Mouse (Mus musculus) lung, postnatal 25 days (tissue): ENCODE measurements around the gene Tacr2.

Experiments used
- DNase-seq: peaks from one replicate; pipeline ENCODE4 v3.0.0; 2022; ENCODE audit warnings: low spot score

Gene Tacr2

GRCm38 (mm10) chr10:62252000-62252488 lies at the start of gene Tacr2:
Gene Tacr2 (plus strand): TSS chr10:62252438.
- DNase-seq = no peak

GRCm38 (mm10) chr10:62202574-62202973 lies 49.7 kb upstream of the Tacr2 start:
- no peak for DNase-seq

GRCm38 (mm10) chr10:62208241-62208896 lies 43.9 kb upstream of the Tacr2 start:
- peak; percentile 51 for DNase-seq

- no peak for DNase-seq
These were observed 40.9 kb upstream of the Tacr2 start for GRCm38 (mm10) chr10:62211310-62211709.

DNA sequence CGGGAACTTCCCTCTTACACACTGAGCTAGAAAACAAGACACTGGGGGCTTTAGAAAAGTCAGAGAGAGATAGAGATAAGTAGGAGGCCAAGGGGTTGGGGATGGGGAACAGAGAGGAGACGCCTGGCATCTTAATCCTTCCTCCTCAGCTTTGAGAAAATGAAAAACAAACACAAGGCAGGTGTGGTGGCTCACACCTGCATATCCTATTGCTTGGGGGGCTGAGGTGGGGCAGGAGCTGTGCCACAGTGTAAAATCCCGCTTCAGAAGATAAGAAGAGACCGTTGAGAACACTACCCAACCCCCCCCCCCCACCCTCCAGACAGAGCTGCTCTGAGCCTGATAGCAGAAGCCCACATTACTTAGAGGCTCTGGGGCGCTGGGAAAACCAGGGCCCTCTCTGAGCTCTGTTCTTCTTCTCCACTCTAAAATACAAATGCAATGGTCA lies 37.0 kb upstream of the Tacr2 start:
- no peak for DNase-seq

- no peak for DNase-seq
These were observed 36.6 kb upstream of the Tacr2 start for GRCm38 (mm10) chr10:62215633-62216032.

DNA sequence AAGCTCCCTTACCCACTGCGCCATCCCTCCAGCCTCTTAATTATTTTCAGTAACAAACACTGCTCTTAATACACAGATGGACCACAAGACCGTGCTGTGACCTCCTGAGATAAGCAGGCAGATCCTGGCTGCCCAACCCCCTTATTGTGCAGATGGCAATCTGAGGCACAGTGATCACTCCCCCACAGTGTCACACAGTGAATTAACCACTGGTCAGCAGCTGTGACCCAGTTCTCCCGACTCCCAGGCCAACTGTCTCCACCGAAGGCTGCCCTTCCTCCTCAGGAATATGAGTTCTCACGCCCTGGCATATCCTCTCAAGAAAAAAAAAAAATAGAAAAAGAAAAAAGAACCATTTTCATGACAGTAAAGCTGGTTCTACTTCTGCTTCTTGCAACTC lies 35.6 kb upstream of the Tacr2 start:
- DNase-seq = no peak

GRCm38 (mm10) chr10:62217196-62217595 lies 35.0 kb upstream of the Tacr2 start:
- peak; percentile 57 for DNase-seq

- DNase-seq = no peak
These were observed 34.0 kb upstream of the Tacr2 start for GRCm38 (mm10) chr10:62218044-62218788.

- DNase-seq = peak; percentile 66
These were observed 33.5 kb upstream of the Tacr2 start for GRCm38 (mm10) chr10:62218789-62219172.

DNA sequence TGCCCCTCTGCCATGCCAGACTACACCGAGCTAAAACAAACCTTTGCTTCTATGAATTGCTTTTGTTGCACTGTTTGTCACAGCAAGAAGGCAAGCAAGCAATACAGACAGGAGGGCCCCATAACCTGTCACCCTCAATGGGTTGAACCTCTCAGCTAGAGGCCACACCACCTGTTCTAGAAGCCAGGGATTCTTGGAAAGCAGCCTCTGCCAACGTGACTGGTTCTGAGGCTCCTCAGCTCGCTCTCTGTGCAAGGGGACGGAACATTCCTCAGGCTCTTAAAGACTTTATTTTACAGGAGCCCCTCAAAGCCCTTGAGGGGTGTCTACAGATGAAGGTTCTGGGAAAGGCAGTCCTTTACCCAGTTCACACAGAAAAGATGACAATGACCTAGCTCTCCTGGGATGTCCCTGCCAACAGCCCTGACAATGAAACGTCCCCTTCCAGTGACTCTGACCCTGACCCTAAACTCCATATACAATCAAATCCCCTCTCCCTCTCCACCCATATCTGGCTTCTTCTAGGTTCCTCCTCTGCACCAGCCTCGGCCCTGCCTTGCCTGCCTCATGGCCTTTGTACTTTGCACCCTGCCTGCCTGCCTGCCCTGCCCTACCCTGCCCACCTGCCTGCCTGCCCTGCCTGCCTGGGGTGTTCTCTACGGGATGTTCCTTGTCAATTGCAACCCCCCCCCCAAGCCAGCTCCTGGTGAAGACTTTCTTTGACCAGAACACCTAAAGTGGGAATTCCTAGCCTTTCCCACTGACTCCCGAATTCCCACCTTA lies 31.3 kb upstream of the Tacr2 start:
- DNase-seq = no peak

DNA sequence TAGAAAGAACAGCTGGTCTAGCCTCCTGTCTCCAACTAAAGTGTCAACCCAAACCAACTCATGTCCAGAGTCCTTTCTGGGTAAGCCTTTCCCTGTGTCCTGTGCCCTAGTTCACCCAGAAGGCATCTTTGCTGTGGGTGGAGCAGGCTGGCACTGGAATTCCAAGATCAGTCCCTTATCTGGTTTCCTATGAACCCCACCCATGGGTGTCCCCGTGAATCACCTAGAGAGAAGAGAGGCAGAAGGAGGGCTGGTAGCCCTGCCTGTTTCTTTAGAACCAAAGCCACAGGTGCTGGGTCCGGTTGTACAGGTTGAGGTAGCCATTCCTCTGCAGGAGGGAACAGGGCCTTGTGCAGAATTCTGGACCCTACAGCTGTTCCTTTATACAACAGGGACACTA lies 30.6 kb upstream of the Tacr2 start:
- no peak for DNase-seq

- peak; percentile 73 for DNase-seq
These were observed 29.5 kb upstream of the Tacr2 start for GRCm38 (mm10) chr10:62222777-62223176.

- no peak for DNase-seq
These were observed 28.0 kb upstream of the Tacr2 start for GRCm38 (mm10) chr10:62224231-62224630.

GRCm38 (mm10) chr10:62225839-62226238 lies 26.4 kb upstream of the Tacr2 start:
- no peak for DNase-seq

- DNase-seq = no peak
These were observed 24.1 kb upstream of the Tacr2 start for GRCm38 (mm10) chr10:62228126-62228525.

GRCm38 (mm10) chr10:62230708-62231394 lies 21.4 kb upstream of the Tacr2 start, which contains the start of gene Tspan15:
Gene Tspan15 (minus strand): TSS chr10:62231251.
- peak; percentile 95 for DNase-seq

- DNase-seq = no peak
These were observed 20.9 kb upstream of the Tacr2 start for GRCm38 (mm10) chr10:62231395-62231732.

DNA sequence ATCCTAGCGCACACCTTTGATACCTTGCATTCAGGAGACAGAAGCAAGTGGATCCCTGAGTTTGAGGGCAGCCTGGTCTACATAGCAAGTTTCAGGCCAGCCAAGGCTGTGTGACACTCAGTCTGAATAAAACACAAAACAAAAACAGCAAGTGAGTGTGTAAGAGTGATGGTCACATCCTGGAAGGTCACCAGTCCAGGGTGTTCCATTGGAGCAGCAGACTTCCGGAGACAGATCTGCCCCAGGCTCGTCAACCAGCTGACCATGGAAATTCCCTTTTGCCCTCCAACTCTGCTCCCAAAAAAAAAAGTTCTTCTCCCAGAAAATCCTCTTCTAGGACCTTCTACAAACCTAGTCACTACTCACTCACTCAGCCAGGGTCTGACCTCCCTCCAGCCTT lies 20.4 kb upstream of the Tacr2 start:
- no peak for DNase-seq

DNA sequence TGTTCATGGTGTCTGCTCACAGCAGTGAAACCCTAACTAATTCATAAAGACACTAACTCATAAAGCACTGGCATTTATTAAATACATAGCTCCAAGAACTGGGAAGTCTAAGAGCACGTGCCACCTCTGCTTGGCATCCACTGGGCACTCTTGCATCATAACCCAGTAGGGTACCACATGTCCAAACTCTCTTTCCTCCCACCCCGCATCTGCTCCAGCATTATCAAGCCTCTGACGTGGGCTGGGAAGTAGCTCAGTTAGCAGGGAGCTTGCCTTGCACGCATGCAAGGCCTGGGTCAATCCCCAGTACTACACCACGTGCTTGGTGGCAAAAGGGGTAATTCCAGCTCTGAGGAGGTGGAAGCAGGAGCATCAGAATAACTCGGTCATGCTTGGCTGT lies 16.1 kb upstream of the Tacr2 start:
- DNase-seq = no peak

- DNase-seq = no peak
These were observed 15.0 kb upstream of the Tacr2 start for GRCm38 (mm10) chr10:62237205-62237604.

DNA sequence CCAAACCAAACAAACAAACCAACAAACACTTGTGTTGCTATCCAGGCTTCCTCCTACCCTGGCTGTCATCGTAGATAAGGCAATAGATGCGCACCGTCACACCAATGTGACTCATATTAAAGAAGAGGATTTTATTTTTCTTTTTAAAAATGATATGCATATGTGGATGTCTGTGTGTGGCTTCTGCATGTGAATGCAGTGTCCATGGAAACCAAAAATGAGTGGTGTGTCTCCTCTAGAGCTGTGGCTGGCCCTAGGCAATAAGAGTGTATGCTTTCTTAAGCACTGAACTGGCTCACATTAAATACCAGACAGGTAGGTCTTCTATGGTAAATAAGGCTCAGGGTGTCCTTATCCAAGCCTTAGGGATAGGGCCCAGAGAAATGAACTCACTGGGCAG lies 13.6 kb upstream of the Tacr2 start:
- no peak for DNase-seq
